Mouse (Mus musculus) kidney, adult 2 months (tissue): Measurements from ENCODE around the gene Slc12a1. TPM values are rescaled to one million over a fixed set of nuclear protein-coding genes. Genes with fewer than 3 reads are reported as not detected.

Source experiments
- DNase-seq: peaks from one replicate; pipeline ENCODE4 v3.0.0; 2021
- H3K27ac ChIP-seq: fragments of 200-500 bp; 2 replicates; pipeline ENCODE4 v1.5.1; 2012; ENCODE audit warnings: low read depth, low read length, control low read depth, inconsistent platforms; ENCODE audit not compliant: insufficient read depth
- H3K27me3 ChIP-seq: fragments of 200-500 bp; replicated peaks from 2 replicates; pipeline ENCODE4 v1.6.1; 2012; ENCODE audit warnings: mild to moderate bottlenecking, moderate library complexity, low read length, inconsistent platforms; ENCODE audit not compliant: control insufficient read depth, insufficient read depth
- H3K36me3 ChIP-seq: fragments of 200-500 bp; 2 replicates; pipeline ENCODE4 v1.6.1; 2012; ENCODE audit warnings: mild to moderate bottlenecking, moderate library complexity, low read length, inconsistent platforms; ENCODE audit not compliant: control insufficient read depth, insufficient read depth
- H3K4me1 ChIP-seq: fragments of 200-500 bp; 2 replicates; pipeline ENCODE4 v1.6.1; 2011; ENCODE audit warnings: low read length; ENCODE audit not compliant: control insufficient read depth, insufficient read depth
- H3K4me3 ChIP-seq: fragments of 200-500 bp; 2 replicates; pipeline ENCODE4 v1.5.1; 2011; ENCODE audit warnings: mild to moderate bottlenecking, low read depth, low read length, control low read depth; ENCODE audit not compliant: insufficient read depth
- CTCF ChIP-seq: fragments of 200-500 bp; conservative IDR thresholded peaks from 2 replicates; pipeline ENCODE4 v1.5.1; 2011; ENCODE audit warnings: low read depth, mild to moderate bottlenecking, control low read depth, low read length, moderate library complexity, mixed read lengths; ENCODE audit not compliant: insufficient read depth, insufficient read length
- POLR2A ChIP-seq: fragments of 200-500 bp; IDR thresholded peaks from one replicate; pipeline ENCODE4 v1.6.1; 2011; ENCODE audit warnings: low read depth, low read length, control low read depth
- WGBS: fragments of 180-500 bp; shearing (Covaris S2); methylation state at CpG from one replicate; pipeline ENCODE4 v1.1.7; 2018; 5-methylcytosine and 5-hydroxymethylcytosine counted together
- polyA plus RNA-seq: library from polyadenylated mRNA; depleted of rRNA; stranded (reverse); fragments of >200 nt; gene quantifications from 2 replicates; pipeline ENCODE4 v1.2.3, GENCODE M21; 2012

The Slc12a1 gene
- polyA plus RNA-seq, 1 experiment = 182 TPM

- H3K4me1 ChIP-seq = peaks cover 3% of the 10 kb centered on the region; the same call in 1 of the 2 replicates
- DNase-seq = no peak
Observed at GRCm38 (mm10) chr2:125125824-125126223, 26.5 kb upstream of the Slc12a1 start.

GRCm38 (mm10) chr2:125126792-125127191 lies 25.5 kb upstream of the Slc12a1 start:
- H3K4me3 ChIP-seq = no peak overlapping the region
- H3K27ac ChIP-seq = no peak overlapping the region
- peaks cover 3% of the 10 kb centered on the region; the same call in 1 of the 2 replicates for H3K4me1 ChIP-seq
- WGBS = 82% methylated on average over 3 of the region's 3 CpGs
- TF ChIP-seq POLR2A = no peak
- DNase-seq = no peak
- no peaks in the 10 kb centered on the region for H3K27me3 ChIP-seq
- H3K36me3 ChIP-seq = no peaks in the 10 kb centered on the region

More at GRCm38 (mm10) chr2:125125824-125126223, 26.5 kb upstream of the Slc12a1 start:
- H3K4me3 ChIP-seq = no peak overlapping the region
- 46% methylated on average over 4 of the region's 4 CpGs for WGBS
- H3K27me3 ChIP-seq = no peaks in the 10 kb centered on the region
- H3K36me3 ChIP-seq = no peaks in the 10 kb centered on the region
- H3K27ac ChIP-seq = no peak overlapping the region
- no peak for TF ChIP-seq POLR2A
- no peak for TF ChIP-seq CTCF

DNA sequence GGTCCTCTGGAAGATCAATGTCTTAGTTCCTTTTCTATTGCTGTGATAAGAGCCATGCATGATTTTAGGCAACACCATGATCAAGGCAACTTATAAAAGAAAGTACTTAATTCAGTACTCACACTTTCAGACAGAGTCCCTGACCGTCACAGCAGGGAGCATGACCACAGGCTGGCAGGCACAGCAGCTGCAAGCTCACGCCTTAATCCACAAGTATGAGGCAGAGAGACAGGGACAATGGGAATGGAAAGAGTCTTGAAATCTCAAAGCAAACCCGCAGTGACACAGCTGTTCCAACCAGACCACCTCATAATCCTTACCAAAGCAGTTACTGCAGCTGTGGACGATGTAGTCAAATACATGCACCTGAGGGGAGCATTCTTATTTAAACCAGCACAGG lies 18.2 kb upstream of the Slc12a1 start:
- Histone ChIP-seq H3K36me3 (no peaks in the 10 kb centered on the region), H3K4me3 (no peak overlapping the region), H3K27me3 (no peaks in the 10 kb centered on the region), H3K27ac (no peak overlapping the region), H3K4me1 (no peaks in the 10 kb centered on the region)
- WGBS = 63% methylated on average over 4 of the region's 4 CpGs
- no peak for DNase-seq
- TF ChIP-seq CTCF (no peak), POLR2A (no peak)

DNA sequence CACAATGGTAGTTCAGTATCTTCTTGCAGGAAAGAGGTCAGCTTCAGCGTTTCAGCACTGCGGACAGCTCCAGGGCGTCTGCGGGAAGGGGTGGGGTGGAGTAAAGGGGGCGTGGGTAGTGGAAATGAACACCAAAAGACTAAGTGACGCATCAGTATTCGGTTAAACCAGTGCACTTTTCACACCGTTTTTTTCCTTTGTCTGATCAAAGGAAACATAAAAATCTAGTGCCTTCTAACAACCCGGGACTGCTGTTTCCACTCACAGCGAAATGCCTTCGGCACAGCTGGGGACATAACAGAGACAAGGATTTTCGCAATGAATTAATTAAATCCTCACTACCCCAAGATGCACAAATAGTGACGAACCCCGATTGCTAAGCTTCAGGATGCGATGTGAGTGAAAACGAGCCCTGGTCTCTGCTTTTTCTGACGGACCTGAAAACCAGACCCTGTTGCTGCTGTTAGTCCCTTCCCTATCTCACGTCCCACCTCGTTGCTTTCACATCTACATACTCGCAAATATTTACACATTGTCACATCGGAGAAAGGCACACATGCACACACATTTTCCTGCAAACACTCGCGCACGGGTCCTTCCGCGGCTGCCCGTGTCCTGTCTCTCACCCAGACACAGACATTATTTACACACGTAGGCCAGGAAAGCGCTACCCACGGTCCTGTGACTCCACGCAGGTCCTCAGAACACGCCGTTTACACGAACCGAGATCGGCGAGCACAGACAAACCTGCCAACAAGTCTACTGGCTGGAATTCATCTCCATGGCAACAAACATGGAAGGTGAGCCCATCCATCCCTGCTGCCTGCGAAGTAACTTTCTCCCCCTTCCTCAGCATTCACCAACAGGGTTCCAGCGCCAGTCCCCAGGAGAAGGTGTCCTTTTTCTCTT lies 16.1 kb upstream of the Slc12a1 start, which contains the start of gene Ctxn2:
TSS of gene Ctxn2 (plus strand) at position 790 of the 909 bp plus-strand sequence.
- H3K27ac ChIP-seq = no peak within 1 kb of the TSS
- DNase-seq = peak; percentile 55
- H3K4me3 ChIP-seq = 0 out of 2 replicates have a peak within 1 kb of the TSS, but pooled peaks have one; percentile 4
- H3K27me3 ChIP-seq = no peaks in the 10 kb centered on the region; the same call in 1 of the 2 replicates
- 2% methylated on average over 39 of the region's 39 CpGs for WGBS
- TF ChIP-seq CTCF (no peak), POLR2A (no peak)
- H3K4me1 ChIP-seq = no peaks in the 10 kb centered on the region
- H3K36me3 ChIP-seq = no peaks in the 10 kb centered on the region

GRCm38 (mm10) chr2:125136846-125137245 lies 15.5 kb upstream of the Slc12a1 start:
- TF ChIP-seq POLR2A (no peak), CTCF (no peak)
- Histone ChIP-seq H3K27ac (no peak overlapping the region), H3K4me3 (no peak overlapping the region), H3K36me3 (no peaks in the 10 kb centered on the region), H3K27me3 (no peaks in the 10 kb centered on the region; the same call in 1 of the 2 replicates), H3K4me1 (no peaks in the 10 kb centered on the region)
- 40% methylated on average over 7 of the region's 7 CpGs for WGBS
- no peak for DNase-seq

DNA sequence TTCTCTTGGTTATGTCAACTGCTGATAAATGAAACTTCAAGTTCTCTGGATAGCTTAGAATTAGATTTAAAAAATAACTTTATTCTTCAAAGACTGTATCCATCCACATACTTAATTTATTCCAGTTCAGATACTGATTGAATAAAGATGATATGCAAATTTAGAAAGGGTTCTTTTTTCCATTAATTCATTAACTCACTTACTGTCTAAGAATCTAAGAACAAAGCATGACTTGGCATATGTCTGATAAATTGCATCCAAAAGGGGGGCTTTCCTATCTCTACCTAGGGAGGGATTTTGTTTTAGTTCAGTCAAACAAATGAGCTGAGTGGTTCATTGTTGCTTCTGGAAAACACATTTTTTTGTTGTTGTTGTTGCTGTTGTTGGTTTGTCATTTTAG lies 10.0 kb upstream of the Slc12a1 start:
- no peak overlapping the region for H3K27ac ChIP-seq
- no peaks in the 10 kb centered on the region for H3K4me1 ChIP-seq
- DNase-seq = no peak
- no peaks in the 10 kb centered on the region; the same call in 1 of the 2 replicates for H3K27me3 ChIP-seq
- H3K36me3 ChIP-seq = no peaks in the 10 kb centered on the region
- no peak overlapping the region for H3K4me3 ChIP-seq
- TF ChIP-seq CTCF (no peak), POLR2A (no peak)

DNA sequence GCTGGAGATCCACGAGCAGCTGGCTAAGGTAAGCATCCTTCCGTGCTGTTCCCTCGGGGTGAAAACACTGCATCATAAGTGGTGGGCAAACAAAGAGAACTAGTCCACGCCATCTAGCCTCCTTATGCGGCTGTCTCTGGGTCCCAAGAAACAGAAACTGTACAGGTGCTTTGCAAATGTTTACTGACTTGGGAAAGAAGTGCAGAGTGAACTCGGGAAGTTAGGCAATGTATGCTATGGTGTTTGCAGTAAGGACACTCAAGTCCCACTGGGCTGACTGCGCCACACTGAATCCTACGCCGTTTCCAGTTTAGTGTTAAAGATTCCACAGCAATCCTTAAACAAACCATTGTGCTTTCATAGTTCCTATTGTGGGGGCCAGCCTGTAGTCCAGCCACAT lies 2.0 kb downstream of the Slc12a1 start:
- WGBS = 78% methylated on average over 9 of the region's 9 CpGs
- H3K4me3 ChIP-seq = peak overlapping the region; percentile 57
- TF ChIP-seq CTCF (no peak), POLR2A (no peak)
- H3K27me3 ChIP-seq = no peaks in the 10 kb centered on the region
- H3K36me3 ChIP-seq = no peaks in the 10 kb centered on the region; the same call in 1 of the 2 replicates
- peak overlapping the region; percentile 82 for H3K27ac ChIP-seq
- DNase-seq = no peak
- H3K4me1 ChIP-seq = no peaks in the 10 kb centered on the region
